Mouse (Mus musculus) testis, adult 2 months (tissue): Measurements from ENCODE around the gene Fto.

Experiments used
- CTCF ChIP-seq: fragments of 200-500 bp; IDR thresholded peaks from 2 replicates; pipeline ENCODE4 v1.5.1; 2012; ENCODE audit warnings: low read depth, mild to moderate bottlenecking, inconsistent platforms, low read length, moderate library complexity; ENCODE audit not compliant: control insufficient read depth, insufficient read depth, insufficient replicate concordance
- POLR2A ChIP-seq: fragments of 200-500 bp; IDR thresholded peaks from 2 replicates; pipeline ENCODE4 v1.6.1; 2012; ENCODE audit warnings: low read depth, mild to moderate bottlenecking, inconsistent platforms, low read length, moderate library complexity; ENCODE audit not compliant: control insufficient read depth

DNA sequence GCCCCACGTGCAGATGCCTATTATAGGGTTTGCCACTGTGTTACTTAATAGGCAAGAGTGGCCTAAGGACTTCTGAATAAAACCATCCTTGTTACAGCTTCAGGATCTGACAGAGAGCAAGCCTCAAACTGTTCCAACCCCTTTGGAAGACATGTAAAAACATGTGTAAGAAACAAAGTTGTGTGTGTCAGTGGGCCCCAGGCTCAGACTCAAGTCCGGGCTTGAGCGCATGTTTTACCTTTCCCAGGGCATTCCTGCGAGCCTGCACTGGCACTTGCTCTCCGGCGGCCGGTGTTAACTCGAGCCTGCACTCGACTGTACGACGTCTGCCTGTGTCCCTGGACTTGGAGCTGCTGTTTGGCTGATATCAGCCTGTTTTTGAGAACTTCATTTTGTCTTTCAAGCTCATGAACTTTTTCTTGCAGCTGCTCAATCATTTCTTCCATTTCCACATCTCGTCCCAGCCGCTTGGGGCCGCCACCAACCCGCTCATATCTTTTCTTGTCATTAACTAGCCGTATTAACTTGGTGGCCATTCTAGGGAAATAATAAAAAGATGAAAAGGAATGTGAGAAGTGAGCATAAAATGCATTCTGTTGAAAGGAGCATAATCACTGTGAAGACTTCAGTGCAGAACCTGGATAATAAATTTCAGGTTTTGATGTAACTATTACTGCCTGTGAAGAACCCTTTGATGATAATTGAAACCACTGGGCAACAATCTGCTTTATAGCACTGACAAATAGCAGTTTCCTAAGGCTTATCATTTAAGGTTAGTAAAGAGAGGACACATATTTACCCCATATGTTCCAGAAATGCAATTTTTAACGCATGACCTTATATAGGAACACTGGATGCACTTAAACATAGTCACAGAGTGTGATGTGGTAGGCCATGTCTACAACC is 8.6 kb upstream of the Fto start:
- TF ChIP-seq POLR2A (no peak), CTCF (no peak)
